Mouse (Mus musculus): ENCODE data around the gene Tbx1. TPM values are rescaled to one million over a fixed set of nuclear protein-coding genes. Genes with fewer than 3 reads are reported as not detected.

Tbx1 gene
- polyA plus RNA-seq, 1 experiment = 16.9 TPM

- H3K4me3 ChIP-seq = no peak overlapping the region
- TF ChIP-seq CEBPB (IDR thresholded peaks at IDR 0.05; ENCODE audit: insufficient read depth, poor library complexity, severe bottlenecking) (no peak), MAX (IDR thresholded peaks at IDR 0.05; ENCODE audit: low read depth) (no peak), POLR2AphosphoS2 (IDR thresholded peaks at IDR 0.05; ENCODE audit: insufficient read length, low read depth) (no peak), E2F4 (IDR thresholded peaks at IDR 0.05; ENCODE audit: insufficient read depth) (no peak), POLR2A (IDR thresholded peaks at IDR 0.05; ENCODE audit: insufficient read length, low read depth) (no peak), TCF3 (IDR thresholded peaks at IDR 0.05; ENCODE audit: insufficient read length, low read depth) (no peak), USF1 (IDR thresholded peaks at IDR 0.05; ENCODE audit: low read depth) (no peak), SRF (IDR thresholded peaks at IDR 0.05; ENCODE audit: control insufficient read depth, insufficient read length, low read depth) (no peak), MYOG (IDR thresholded peaks at IDR 0.05; ENCODE audit: control insufficient read depth in 1 of 3, insufficient read depth in 1 of 3, insufficient read length in 2 of 3, low read depth in 2 of 3) (no peak)
- no peak overlapping the region for H3K4me2 ChIP-seq (ENCODE audit: low read depth)
- H3ac ChIP-seq (ENCODE audit: control insufficient read depth, insufficient read length) = no peak overlapping the region
- no peaks in the 10 kb centered on the region for H3K27me3 ChIP-seq (ENCODE audit: control insufficient read depth, insufficient read depth, insufficient read length)
- H3K36me3 ChIP-seq (ENCODE audit: control insufficient read depth, insufficient read depth) = no peaks in the 10 kb centered on the region
- H3K79me2 ChIP-seq (ENCODE audit: control insufficient read depth, insufficient read depth) = no peaks in the 10 kb centered on the region
These were observed 45.9 kb upstream of the Tbx1 start for GRCm38 (mm10) chr16:18636401-18636800.

GRCm38 (mm10) chr16:18633333-18633732 lies 42.9 kb upstream of the Tbx1 start:
- Histone ChIP-seq H3K27me3 (ENCODE audit: control insufficient read depth, insufficient read depth, insufficient read length) (no peaks in the 10 kb centered on the region), H3K4me2 (ENCODE audit: low read depth) (no peak overlapping the region), H3K79me2 (ENCODE audit: control insufficient read depth, insufficient read depth) (peaks cover 6% of the 10 kb centered on the region), H3K36me3 (ENCODE audit: control insufficient read depth, insufficient read depth) (no peaks in the 10 kb centered on the region), H3ac (ENCODE audit: control insufficient read depth, insufficient read length) (no peak overlapping the region), H3K4me3 (no peak overlapping the region)
- peak in 1 of 3 experiments; percentile 9 for TF ChIP-seq MYOD1 (IDR thresholded peaks at IDR 0.05; ENCODE audit: control insufficient read depth in 1 of 3, insufficient read length in 2 of 3, low read depth in 2 of 3)
- TF ChIP-seq MYOG (IDR thresholded peaks at IDR 0.05; ENCODE audit: control insufficient read depth in 1 of 3, insufficient read depth in 1 of 3, insufficient read length in 2 of 3, low read depth in 2 of 3) = peak in 1 of 3 experiments; percentile 7
- TF ChIP-seq USF1 (IDR thresholded peaks at IDR 0.05; ENCODE audit: low read depth) = no peak

- H3K79me2 ChIP-seq (ENCODE audit: control insufficient read depth, insufficient read depth) = peaks cover 12% of the 10 kb centered on the region
- H3K4me3 ChIP-seq = no peak overlapping the region
- H3K4me2 ChIP-seq (ENCODE audit: low read depth) = no peak overlapping the region
- no peaks in the 10 kb centered on the region for H3K36me3 ChIP-seq (ENCODE audit: control insufficient read depth, insufficient read depth)
- no peak for TF ChIP-seq USF1 (IDR thresholded peaks at IDR 0.05; ENCODE audit: low read depth)
- no peak for TF ChIP-seq SRF (IDR thresholded peaks at IDR 0.05; ENCODE audit: control insufficient read depth, insufficient read length, low read depth)
- no peak for TF ChIP-seq CEBPB (IDR thresholded peaks at IDR 0.05; ENCODE audit: insufficient read depth, poor library complexity, severe bottlenecking)
- TF ChIP-seq POLR2AphosphoS2 (IDR thresholded peaks at IDR 0.05; ENCODE audit: insufficient read length, low read depth) = no peak
- no peak for TF ChIP-seq MAX (IDR thresholded peaks at IDR 0.05; ENCODE audit: low read depth)
- no peak for TF ChIP-seq MYOD1 (IDR thresholded peaks at IDR 0.05; ENCODE audit: control insufficient read depth in 1 of 3, insufficient read length in 2 of 3, low read depth in 2 of 3)
- no peak for TF ChIP-seq POLR2A (IDR thresholded peaks at IDR 0.05; ENCODE audit: insufficient read length, low read depth)
- H3K27me3 ChIP-seq (ENCODE audit: control insufficient read depth, insufficient read depth, insufficient read length) = no peaks in the 10 kb centered on the region
- no peak overlapping the region for H3ac ChIP-seq (ENCODE audit: control insufficient read depth, insufficient read length)
These were observed 42.3 kb upstream of the Tbx1 start for GRCm38 (mm10) chr16:18632816-18633215.

GRCm38 (mm10) chr16:18632059-18632458 lies 41.6 kb upstream of the Tbx1 start:
- Histone ChIP-seq H3K4me2 (ENCODE audit: low read depth) (no peak overlapping the region), H3K79me2 (ENCODE audit: control insufficient read depth, insufficient read depth) (peaks cover 18% of the 10 kb centered on the region), H3K4me3 (no peak overlapping the region), H3K36me3 (ENCODE audit: control insufficient read depth, insufficient read depth) (no peaks in the 10 kb centered on the region), H3ac (ENCODE audit: control insufficient read depth, insufficient read length) (no peak overlapping the region), H3K27me3 (ENCODE audit: control insufficient read depth, insufficient read depth, insufficient read length) (no peaks in the 10 kb centered on the region)
- TF ChIP-seq MYOG (IDR thresholded peaks at IDR 0.05; ENCODE audit: control insufficient read depth in 1 of 3, insufficient read depth in 1 of 3, insufficient read length in 2 of 3, low read depth in 2 of 3) (no peak), POLR2AphosphoS2 (IDR thresholded peaks at IDR 0.05; ENCODE audit: insufficient read length, low read depth) (no peak), SRF (IDR thresholded peaks at IDR 0.05; ENCODE audit: control insufficient read depth, insufficient read length, low read depth) (no peak), MAX (IDR thresholded peaks at IDR 0.05; ENCODE audit: low read depth) (no peak), E2F4 (IDR thresholded peaks at IDR 0.05; ENCODE audit: insufficient read depth) (no peak), TCF12 (IDR thresholded peaks at IDR 0.05; ENCODE audit: insufficient read depth, poor library complexity, severe bottlenecking) (no peak), USF1 (IDR thresholded peaks at IDR 0.05; ENCODE audit: low read depth) (no peak), CEBPB (IDR thresholded peaks at IDR 0.05; ENCODE audit: insufficient read depth, poor library complexity, severe bottlenecking) (no peak)

- H3K4me2 ChIP-seq (ENCODE audit: low read depth) = no peak overlapping the region
- H3K27me3 ChIP-seq (ENCODE audit: control insufficient read depth, insufficient read depth, insufficient read length) = no peaks in the 10 kb centered on the region
- no peak for TF ChIP-seq SRF (IDR thresholded peaks at IDR 0.05; ENCODE audit: control insufficient read depth, insufficient read length, low read depth)
- TF ChIP-seq MAX (IDR thresholded peaks at IDR 0.05; ENCODE audit: low read depth) = no peak
- TF ChIP-seq USF1 (IDR thresholded peaks at IDR 0.05; ENCODE audit: low read depth) = no peak
- TF ChIP-seq TCF3 (IDR thresholded peaks at IDR 0.05; ENCODE audit: insufficient read length, low read depth) = no peak
- no peak for TF ChIP-seq TCF12 (IDR thresholded peaks at IDR 0.05; ENCODE audit: insufficient read depth, poor library complexity, severe bottlenecking)
- TF ChIP-seq REST (IDR thresholded peaks at IDR 0.05; ENCODE audit: insufficient read depth, insufficient read length) = no peak
- no peak for TF ChIP-seq MYOD1 (IDR thresholded peaks at IDR 0.05; ENCODE audit: control insufficient read depth in 1 of 3, insufficient read length in 2 of 3, low read depth in 2 of 3)
- TF ChIP-seq POLR2AphosphoS2 (IDR thresholded peaks at IDR 0.05; ENCODE audit: insufficient read length, low read depth) = no peak
- TF ChIP-seq POLR2A (IDR thresholded peaks at IDR 0.05; ENCODE audit: insufficient read length, low read depth) = no peak
- no peak for TF ChIP-seq MYOG (IDR thresholded peaks at IDR 0.05; ENCODE audit: control insufficient read depth in 1 of 3, insufficient read depth in 1 of 3, insufficient read length in 2 of 3, low read depth in 2 of 3)
- H3ac ChIP-seq (ENCODE audit: control insufficient read depth, insufficient read length) = no peak overlapping the region
- H3K79me2 ChIP-seq (ENCODE audit: control insufficient read depth, insufficient read depth) = peaks cover 21% of the 10 kb centered on the region
- no peak overlapping the region for H3K4me3 ChIP-seq
- no peaks in the 10 kb centered on the region for H3K36me3 ChIP-seq (ENCODE audit: control insufficient read depth, insufficient read depth)
These were observed 40.7 kb upstream of the Tbx1 start for GRCm38 (mm10) chr16:18631141-18631540.
